Mouse (Mus musculus) thymus, adult 2 months (tissue): ENCODE data around the gene Gm21994. TPM values are rescaled to one million over a fixed set of nuclear protein-coding genes. Genes with fewer than 3 reads are reported as not detected.

ENCODE experiments used
- polyA plus RNA-seq: library from polyadenylated mRNA; depleted of rRNA; stranded (reverse); fragments of >200 nt; gene quantifications from 2 replicates; pipeline ENCODE4 v1.2.3, GENCODE M21; 2012; rRNA removed

The Gm21994 gene
- polyA plus RNA-seq, 1 experiment, result 0.31 TPM

Other genes starting within 250 kb of the Gm21994 start
- 1.9 and 2.6 TPM in 2 replicates for gene Zfp120, start 118.9 kb downstream of the Gm21994 start, polyA plus RNA-seq
- not detected in 2 replicates for gene Gm10770, start 75.9 kb downstream of the Gm21994 start, polyA plus RNA-seq
- not detected in 2 replicates for gene Gm14139, start 73.8 kb downstream of the Gm21994 start, polyA plus RNA-seq
- 0.11 and 0.19 TPM in 2 replicates for gene Zfp937, start 37.5 kb downstream of the Gm21994 start, polyA plus RNA-seq
- gene Gm14124, start 1.9 kb upstream of the Gm21994 start, polyA plus RNA-seq, result not detected in 2 replicates
- not detected in 2 replicates for gene Gm10130, start 68.1 kb upstream of the Gm21994 start, polyA plus RNA-seq
- gene 3300002I08Rik, start 107.2 kb upstream of the Gm21994 start, polyA plus RNA-seq, result 0.78 and 1.6 TPM in 2 replicates
- 0.08 and 0.16 TPM in 2 replicates for gene Zfp442, start 195.9 kb upstream of the Gm21994 start, polyA plus RNA-seq
- gene Zfp345, start 229.5 kb upstream of the Gm21994 start, polyA plus RNA-seq, result not detected in 2 replicates